Mouse (Mus musculus) erythroblast, adult 5-6 weeks (primary cell): ENCODE results near the gene Det1. TPM values are rescaled to one million over a fixed set of nuclear protein-coding genes. Genes with fewer than 3 reads are reported as not detected.
A peak's percentile ranks its signal among the peaks of the same experiment; 100 is the strongest.

Experiments
- ATAC-seq: replicated peaks from 2 replicates; pipeline ENCODE4 v1.8.0; 2016; ENCODE audit warnings: moderate number of reproducible peaks, mild to moderate bottlenecking, moderate TSS enrichment, inconsistent platforms; ENCODE audit not compliant: poor library complexity, low FRiP score, severe bottlenecking
- total RNA-seq, 2 experiments: library from RNA; stranded (forward) in 1 of 2; stranded (reverse) in 1 of 2; fragments of 150-400 nt in 1 of 2; fragments of 200-764, 138-1000 nt in 1 of 2; gene quantifications; 2 replicates each; pipeline versions ENCODE4 v1.2.3 to v1.2.4; 2015 to 2017; ENCODE audit warnings: low replicate concordance in 2 of 2

The Det1 gene
- total RNA-seq, 2 experiments from 2014 or later = 6.8 to 7.3 TPM

DNA sequence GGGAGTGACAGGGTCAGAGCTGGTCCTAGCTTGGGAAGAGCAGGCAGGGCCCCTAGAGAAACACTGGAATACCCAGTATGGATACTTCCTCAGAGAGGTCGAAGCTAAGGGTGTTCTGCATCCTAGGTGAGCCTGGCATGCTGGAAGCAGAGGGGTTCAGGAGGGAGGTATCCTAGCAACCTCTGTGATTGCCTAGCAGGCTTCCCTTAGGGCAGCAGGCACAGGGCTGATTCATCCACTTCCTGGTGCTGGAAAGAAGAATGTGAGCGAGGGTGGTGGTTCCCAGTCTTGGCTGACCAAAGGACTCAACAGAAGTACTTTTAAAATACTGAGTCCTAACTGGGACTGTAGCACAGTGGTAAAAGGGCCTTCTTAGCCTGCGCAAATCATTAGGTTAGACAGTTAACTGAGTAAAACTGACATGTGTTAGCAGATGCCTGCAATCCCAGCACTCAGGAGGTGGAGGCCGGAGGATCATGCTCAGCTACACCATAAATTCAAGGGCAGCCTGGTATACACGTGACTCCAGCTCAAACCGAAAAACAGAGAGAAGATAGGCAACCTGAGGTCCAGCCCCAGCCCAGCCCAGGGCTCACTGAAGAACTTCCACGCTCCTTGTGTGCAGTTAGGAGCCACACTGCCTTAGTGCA lies 16.9 kb upstream of the Det1 start:
- no peak for ATAC-seq

DNA sequence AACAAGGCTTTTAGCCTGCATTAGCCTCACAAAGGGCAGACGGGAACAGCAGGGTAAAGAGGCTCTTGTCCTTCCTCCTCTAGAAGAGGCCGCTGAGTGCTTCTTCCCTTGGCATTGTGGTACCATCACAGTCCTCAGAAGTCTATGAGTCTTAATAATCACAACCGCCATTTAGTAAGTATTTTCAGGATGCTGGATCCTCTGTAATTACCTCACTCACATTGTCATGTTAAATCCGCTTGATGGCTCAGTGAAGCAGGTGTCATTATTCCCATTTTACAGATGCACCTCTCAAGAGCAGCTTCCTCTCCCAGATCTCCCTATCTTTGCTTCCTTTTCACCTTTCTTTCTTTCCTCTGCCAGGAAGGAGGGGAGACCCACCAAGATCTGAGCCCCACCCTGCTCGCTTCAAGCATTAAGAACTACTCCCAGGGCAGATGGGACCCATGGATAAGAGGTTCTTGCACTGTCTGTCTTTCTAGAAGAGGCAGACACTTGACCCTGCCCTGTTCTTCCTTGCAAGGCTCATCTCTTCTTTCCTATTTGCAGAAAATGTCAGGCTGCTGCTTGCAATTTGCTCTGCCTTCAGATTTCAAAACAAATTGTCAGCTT lies 8.1 kb upstream of the Det1 start:
- no peak for ATAC-seq

DNA sequence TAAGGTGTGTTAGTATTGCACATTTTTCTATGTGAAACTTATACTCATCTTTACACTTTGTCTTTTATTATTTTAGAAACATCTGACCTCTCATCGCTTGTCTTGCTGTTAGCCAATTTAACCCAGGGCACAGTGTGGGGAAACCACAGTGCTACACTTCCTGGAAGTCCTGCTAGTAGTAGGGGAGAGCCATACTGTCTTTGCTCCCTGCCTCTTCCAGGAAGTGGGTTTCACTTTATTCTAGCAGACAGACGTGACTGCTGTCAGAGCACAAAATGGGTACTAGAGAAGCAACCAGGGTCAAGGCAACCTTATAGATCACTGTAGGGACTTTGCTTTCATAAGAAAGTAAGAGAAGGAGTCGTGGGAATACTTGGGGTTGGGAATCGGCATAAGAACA lies 7.0 kb upstream of the Det1 start:
- no peak for ATAC-seq

DNA sequence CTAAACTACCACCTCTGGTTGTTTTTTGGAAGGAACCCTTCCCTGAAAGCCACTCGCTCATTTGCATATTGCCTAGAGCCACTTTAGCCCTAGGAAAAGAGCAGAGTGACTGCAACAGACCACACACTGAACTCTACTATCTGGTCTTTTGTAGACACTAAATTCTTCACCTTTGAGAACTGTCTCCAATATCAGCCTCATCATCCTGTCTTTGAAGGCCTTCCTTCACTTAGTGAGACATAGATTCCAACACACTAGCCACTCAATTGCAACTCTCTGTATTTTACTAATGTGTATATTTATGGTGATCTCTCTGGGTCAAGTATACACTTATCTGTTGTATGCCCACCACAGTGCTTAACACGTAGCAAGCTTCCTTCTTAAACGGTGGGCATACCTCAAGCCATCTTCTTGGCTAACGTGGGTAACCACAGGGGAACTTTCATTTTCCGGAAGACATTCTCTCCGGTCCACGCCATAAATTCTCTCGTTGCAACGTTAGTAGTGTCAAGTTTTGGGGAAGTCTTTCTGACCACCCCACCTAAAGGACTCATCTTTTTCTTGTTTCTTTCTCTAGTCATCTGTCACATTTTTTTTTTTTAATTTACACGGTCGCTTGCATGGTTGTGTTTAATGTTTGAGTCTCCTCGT lies 872 bp downstream of the Det1 start:
- 0 out of 2 replicates have a peak, but pooled peaks have one; percentile 18 for ATAC-seq

DNA sequence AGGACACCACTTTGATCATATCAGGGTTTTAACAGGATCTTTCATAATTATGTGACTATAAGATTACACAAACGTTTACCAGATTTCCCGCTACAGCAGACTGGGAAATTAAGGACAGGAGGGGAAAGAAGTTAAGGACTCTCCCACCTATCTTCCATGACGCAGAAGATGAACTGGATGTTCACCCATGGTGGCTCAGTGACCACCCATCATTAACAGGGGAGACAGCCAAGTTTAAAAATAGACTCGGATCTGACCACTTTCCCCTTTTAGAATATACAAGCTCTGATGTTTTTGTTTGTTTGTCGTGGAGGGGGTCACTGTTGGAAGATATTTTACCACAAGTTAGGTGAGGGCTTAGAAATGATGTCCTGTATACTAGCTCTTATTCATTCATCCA lies 5.5 kb downstream of the Det1 start:
- no peak for ATAC-seq

DNA sequence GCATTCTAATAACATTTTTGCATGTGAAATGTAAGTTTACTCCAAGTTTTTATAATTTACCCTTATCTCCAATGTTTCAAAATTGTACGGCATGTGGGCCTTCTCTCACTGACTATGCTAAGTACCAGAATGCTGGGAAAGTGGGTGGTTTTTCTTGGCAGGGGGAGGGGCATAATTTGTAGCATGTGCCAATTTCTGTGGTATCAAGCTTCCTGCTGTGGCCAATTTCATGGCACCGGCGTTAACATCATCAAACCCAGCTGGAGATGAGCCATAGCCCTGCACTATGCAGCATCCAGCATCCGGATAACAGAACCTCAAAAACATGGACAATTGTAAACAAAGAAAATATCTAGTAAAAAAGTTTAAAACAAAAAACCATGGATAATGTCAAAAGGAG lies 9.8 kb downstream of the Det1 start:
- no peak for ATAC-seq

DNA sequence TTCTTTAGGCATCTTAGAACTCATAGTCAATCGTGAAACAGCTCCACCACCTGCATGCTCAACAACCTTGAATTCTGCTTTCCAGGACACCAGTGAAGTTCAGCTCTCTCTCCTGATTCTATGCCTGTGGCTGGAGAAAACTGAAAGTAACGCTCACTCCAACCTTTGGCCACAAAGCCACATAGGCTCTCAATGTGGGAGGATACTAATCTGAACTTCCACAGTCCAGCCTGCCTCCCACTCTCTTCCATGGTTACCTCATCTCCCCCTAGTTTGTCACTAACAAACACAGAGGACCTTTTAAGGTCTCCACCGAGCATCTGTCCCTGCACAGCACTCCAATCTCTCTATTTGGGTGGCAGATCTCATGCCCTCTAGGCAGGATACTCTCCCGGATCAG lies 11.4 kb downstream of the Det1 start:
- no peak for ATAC-seq

DNA sequence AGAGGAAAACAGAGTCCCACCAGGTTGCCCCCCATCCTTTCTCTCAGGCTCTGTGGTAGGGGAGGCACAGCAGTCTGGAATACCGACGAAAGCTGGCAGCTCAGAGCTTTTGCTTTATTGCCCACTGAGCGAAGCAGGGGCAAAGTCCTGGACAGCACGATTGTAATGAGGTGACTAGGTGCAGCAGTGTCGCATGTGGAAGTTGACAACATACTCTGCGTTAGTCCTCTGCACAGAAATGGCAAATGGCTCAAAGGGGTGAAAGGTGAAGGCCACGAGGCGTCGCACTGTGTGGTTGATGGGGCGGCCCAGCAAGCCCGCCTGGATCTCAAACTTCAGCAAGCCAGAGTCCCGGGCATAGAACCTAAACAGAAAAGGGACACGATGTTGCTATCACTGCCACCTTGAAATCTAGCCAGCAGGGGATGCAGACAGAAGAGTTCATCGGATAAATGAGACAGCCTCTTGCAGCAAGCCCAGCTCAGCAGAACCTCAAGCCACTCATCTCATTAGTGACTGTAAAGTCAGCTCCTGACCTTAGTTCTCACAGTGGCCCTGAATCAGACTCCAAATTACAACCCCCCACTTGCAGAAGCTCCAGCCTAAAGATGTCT lies 19.2 kb downstream of the Det1 start:
- no peak for ATAC-seq

DNA sequence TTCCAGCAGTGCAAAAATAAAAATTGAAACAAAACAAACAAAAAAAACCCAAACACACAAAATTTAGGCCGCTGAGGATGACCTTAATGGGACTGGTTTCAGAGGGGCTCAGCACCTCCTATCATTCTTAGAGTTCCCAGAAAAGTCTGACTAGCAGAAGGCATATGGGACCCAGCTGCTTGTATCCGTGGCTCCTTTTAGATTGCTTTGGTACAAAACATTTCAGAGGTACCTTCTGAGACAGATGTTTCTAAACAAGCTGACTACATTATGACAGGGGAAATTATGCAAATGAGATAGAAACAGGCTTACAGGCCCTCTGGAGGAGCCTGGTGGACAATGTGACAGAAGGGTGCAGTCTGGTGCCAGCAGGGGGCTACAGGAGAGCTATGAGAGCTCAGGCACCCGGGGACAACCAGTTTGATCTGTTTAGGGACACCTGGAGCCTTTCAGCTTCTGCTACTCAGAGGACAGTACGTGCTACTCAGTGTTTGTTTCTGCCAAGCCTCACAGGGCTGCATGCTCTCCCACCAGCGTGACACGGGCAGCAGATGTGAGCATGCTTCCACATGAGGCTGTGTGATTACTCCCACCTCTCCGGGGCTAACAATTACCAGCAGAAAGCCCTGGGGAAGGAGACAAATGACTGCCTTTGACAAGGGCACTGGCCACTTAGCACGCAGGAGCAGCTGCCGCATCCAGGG lies 20.2 kb downstream of the Det1 start:
- no peak for ATAC-seq

DNA sequence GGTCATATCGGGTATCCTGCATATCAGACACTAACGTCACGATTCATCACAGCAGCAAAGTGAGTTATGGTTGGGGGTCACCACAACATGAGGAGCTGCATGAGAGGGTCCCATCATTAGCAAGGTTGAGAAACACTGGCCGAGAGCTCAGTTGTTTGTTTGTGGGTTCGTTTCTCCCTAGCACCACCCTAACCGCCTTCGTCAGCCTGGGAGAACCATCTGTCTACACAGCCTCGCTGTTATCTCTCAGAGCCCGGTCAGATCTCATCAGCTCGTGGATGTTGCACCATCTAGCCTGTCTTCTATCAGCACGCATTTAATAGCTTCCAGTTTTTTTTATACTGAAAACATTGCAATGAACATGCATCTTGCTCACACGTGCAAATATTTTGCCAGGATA lies 28.7 kb downstream of the Det1 start:
- no peak for ATAC-seq

DNA sequence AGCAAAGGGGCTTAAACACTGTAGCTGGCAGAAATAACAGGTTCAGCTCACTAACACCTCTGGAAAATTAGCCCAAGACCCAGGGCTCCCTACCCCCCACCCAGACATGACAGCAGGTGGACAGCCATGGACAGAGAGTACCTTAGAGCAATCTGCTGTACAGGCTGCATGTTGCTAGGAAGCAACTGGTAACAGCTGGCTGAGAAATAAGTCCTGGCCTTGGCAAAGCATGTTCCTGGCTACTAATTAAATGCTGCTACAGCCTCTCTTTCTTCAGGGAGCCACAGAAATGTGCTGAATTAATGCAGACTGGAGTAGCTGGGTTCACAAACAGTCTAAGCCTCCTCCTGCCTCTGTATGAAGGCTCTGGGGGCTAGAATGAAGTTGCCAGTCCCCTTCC lies 32.3 kb downstream of the Det1 start:
- ATAC-seq = no peak

DNA sequence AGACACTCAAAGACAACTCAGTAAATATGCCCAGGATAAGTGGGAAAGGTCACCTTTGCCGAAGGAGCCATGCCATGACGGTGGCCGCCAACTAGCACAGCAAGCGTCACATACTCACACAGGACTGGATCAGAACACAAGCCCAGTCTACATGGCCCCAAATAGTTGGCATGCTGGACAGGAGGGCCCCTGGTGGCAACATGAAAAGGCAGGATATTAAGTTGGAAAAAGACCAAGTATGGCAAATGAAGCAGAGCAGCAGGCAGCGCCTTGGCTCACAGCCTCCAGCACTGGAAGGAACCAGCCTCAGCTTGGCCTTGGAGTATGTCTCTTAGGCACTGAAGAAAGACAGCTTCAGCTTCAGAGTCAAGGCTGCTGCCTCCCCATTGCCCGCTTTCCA lies 33.3 kb downstream of the Det1 start:
- ATAC-seq = no peak

DNA sequence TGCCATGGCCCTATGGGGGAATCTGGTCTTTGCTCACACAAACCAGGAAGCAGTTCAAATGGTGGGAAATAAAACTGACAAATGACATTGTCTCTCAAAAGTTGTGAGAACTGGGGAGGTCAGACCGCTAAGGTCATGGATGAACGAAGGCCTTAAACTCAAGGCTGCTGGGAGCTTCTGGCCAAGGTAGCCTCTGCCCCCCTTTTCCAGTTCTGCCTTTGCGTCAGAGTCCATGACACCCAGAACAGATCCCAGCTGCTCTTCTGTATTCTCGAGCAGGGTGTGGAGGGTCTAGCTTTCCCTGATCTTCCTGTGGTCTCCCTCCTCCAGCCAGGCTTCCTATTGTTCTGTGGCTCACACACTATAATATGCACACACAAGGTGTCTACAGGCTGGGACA lies 39.9 kb downstream of the Det1 start:
- ATAC-seq = no peak

DNA sequence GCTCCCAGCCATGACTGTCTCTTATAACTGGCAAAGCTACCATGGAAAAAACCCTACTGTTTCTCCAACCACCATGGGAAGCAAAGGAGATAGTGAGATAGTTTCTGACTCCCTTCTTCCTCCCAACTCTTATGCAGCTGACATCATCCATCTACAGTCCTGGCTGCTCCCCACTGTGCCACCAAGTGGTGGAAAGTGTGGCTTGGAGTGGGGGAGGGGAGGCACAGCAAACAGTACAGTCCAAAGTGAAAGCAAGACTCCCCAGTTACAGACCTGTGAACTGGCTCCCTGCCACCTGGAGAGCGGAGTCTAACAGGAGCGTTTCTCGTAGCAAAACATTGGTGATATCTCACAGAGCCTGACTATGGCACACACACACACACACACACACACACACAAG lies 43.2 kb downstream of the Det1 start:
- no peak for ATAC-seq

DNA sequence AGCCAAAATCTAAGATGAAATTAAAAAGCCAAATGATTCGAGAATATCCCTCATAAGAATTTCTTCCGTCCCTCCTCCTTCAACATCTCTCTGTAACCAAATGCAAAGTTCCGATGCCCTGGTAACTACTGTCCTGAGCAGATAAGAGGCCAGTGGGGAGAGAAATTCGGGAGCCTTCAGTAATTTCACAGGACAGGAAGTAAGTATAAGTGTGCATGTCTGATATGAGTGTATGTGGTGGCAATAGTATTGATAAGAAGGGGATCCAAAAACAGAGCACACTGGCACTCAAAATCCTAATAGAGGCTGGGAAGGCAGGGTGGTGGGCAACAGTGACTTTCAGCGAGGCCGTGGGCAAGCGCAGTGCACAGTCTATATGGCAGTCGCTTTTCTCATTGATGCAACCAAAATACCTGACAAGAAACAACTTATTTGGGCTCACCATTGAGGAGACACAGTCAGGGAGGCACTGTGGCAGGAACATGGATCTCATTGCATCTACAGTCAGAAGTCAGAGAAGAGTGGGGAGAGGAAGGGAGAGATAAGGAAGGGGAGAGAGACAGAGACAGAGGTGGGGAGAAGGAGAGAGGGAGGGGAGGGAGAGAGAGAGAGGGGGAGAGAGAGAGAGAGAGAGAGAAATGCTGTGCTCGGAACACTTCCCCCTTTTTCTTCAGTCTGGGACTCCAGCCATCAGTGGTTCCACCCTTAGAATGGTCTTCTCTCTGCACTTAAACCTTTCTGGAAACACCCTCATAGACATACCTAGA lies 47.1 kb downstream of the Det1 start:
- ATAC-seq = peak; percentile 79

DNA sequence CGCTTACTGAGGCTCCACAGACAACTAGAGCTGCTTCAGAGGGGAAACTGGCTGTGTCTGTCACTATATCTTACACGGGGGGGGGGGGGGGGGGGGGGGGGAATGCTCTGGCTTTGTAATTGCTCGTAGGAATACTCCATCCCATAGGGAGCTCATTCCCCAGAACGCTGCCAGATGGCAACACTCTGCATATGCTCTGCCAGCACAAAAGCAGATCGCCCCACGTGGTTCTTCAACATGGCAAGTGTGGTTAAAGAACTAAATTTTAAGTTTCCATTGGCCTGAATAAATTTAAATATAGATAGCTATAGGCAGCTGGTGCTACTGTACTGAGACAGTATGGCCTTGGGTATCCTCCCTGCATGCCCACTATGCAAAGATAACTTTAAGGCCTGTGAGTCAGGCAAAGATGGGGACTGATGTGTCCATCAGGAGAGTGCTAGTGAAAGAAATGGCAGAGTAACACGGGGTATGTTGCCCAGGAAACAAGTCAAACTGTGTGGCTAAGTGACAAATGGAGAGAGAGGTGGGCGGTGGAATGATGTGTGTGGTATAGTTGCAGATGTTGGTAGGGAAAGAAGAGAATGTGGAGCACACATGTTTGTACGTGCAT lies 49.1 kb downstream of the Det1 start:
- ATAC-seq = no peak

DNA sequence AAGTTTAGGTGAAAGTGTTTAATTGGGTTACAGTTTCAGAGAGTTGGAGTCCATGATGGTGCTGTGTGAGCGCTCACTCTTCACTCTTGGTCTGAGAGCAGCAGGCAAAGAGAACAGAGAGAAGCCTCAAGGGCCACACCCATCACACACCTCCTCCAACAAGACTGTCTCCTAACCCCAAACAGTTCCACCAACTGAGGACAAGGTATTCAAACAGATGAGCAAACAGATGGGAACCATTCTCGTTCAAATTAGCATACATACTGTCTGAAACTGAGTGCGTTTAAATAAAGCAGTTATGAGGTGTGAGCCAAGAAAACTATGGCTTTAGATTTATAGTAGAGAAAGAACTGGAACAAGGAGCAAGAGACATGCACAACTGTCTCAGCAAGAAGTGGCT lies 50.4 kb downstream of the Det1 start:
- ATAC-seq = no peak

DNA sequence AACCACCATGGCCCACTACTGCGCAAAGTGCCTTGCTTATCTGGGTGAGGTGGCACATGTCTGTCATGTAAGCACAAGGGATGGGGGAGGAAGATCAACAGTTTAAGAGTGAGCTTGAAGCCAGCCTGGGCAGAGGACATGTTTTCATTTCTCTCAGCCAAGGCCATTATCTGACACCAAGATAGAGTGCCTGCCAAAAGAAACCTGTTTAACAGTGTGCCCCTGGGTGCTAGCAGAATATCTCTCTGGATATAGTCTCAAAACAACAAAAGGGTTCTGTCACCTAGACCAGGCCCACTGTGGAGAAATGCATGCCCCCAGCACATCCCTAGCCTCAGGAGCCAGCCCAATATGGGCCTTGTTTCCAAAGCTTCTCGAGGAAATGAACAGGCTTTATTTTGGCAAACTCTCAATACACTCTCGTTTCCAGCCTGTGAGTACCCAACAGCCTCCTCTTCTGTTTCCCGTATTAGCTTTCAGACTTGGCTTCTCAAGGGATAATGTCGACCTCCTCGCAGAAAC lies 52.4 kb downstream of the Det1 start:
- 0 out of 2 replicates have a peak, but pooled peaks have one; percentile 4 for ATAC-seq
